Mouse (Mus musculus): ENCODE measurements at regions not wholly inside any gene's neighbourhood (a gene's known extent, or its start where the extent isn't known, plus 50 kb on each side); places are given as distances from the start of the nearest gene placed in this dataset.
A peak's percentile ranks its signal among the peaks of the same experiment; 100 is the strongest.

- H3K4me3 ChIP-seq (ENCODE audit: insufficient read depth in 1 of 2, low read depth in 1 of 2, low read length in 2 of 2, poor library complexity in 1 of 2, severe bottlenecking in 1 of 2): no peak overlapping the region
- no peak overlapping the region for H3K27ac ChIP-seq (ENCODE audit: insufficient read depth, low read depth, low read length, poor library complexity, severe bottlenecking)
- no peaks in the 10 kb centered on the region for H3K4me1 ChIP-seq (ENCODE audit: control insufficient read depth in 2 of 2, insufficient read depth in 2 of 2, low read length in 2 of 2, poor library complexity in 1 of 2)
- H3K9ac ChIP-seq (ENCODE audit: insufficient read depth, low read depth, low read length, poor library complexity, severe bottlenecking): no peak overlapping the region
- DNase-seq (ENCODE audit: low read depth, low spot score): no peak
- TF ChIP-seq ZNF384 (IDR thresholded peaks at IDR 0.05; ENCODE audit: low read depth, low read length): no peak
- TF ChIP-seq CHD2 (IDR thresholded peaks at IDR 0.05; ENCODE audit: low read depth, low read length): no peak
- TF ChIP-seq HCFC1 (IDR thresholded peaks at IDR 0.05; ENCODE audit: borderline replicate concordance, insufficient read depth, low read length): no peak
- in situ Hi-C loops (cut with MboI; ENCODE audit: low sequenced_read_pairs in 2 of 2, unreplicated experiment in 2 of 2): no loop called here
- no peaks in the 10 kb centered on the region for H3K36me3 ChIP-seq (ENCODE audit: control insufficient read depth, insufficient read depth, low read length, poor library complexity, severe bottlenecking)
- no peaks in the 10 kb centered on the region for H3K9me3 ChIP-seq (ENCODE audit: control insufficient read depth, insufficient read depth, low read depth, low read length)
Measured at GRCm38 (mm10) chr8:8536626-8537025, 124.4 kb downstream of the Efnb2 start.

GRCm38 (mm10) chr8:8534787-8535186 is 126.3 kb downstream of the Efnb2 start:
- no peak overlapping the region for H3K4me3 ChIP-seq (ENCODE audit: insufficient read depth in 1 of 2, low read depth in 1 of 2, low read length in 2 of 2, poor library complexity in 1 of 2, severe bottlenecking in 1 of 2)
- no peak overlapping the region for H3K9ac ChIP-seq (ENCODE audit: insufficient read depth, low read depth, low read length, poor library complexity, severe bottlenecking)
- no peaks in the 10 kb centered on the region for H3K9me3 ChIP-seq (ENCODE audit: control insufficient read depth, insufficient read depth, low read depth, low read length)
- no peak for DNase-seq (ENCODE audit: low read depth, low spot score)
- no peak overlapping the region for H3K27ac ChIP-seq (ENCODE audit: insufficient read depth, low read depth, low read length, poor library complexity, severe bottlenecking)
- in situ Hi-C loops (cut with MboI; ENCODE audit: low sequenced_read_pairs in 2 of 2, unreplicated experiment in 2 of 2): no loop called here
- no peaks in the 10 kb centered on the region for H3K4me1 ChIP-seq (ENCODE audit: control insufficient read depth in 2 of 2, insufficient read depth in 2 of 2, low read length in 2 of 2, poor library complexity in 1 of 2)
- no peaks in the 10 kb centered on the region for H3K36me3 ChIP-seq (ENCODE audit: control insufficient read depth, insufficient read depth, low read length, poor library complexity, severe bottlenecking)
- TF ChIP-seq ZNF384 (IDR thresholded peaks at IDR 0.05; ENCODE audit: low read depth, low read length) (no peak), ZC3H11A (IDR thresholded peaks at IDR 0.05; ENCODE audit: borderline replicate concordance, low read depth, low read length) (no peak), MAFK (IDR thresholded peaks at IDR 0.05; ENCODE audit: insufficient read depth, low read depth, low read length) (no peak), CHD2 (IDR thresholded peaks at IDR 0.05; ENCODE audit: low read depth, low read length) (no peak), HCFC1 (IDR thresholded peaks at IDR 0.05; ENCODE audit: borderline replicate concordance, insufficient read depth, low read length) (no peak)

- DNase-seq (ENCODE audit: low read depth, low spot score): no peak
- Histone ChIP-seq H3K4me1 (ENCODE audit: control insufficient read depth in 2 of 2, insufficient read depth in 2 of 2, low read length in 2 of 2, poor library complexity in 1 of 2) (no peaks in the 10 kb centered on the region), H3K9me3 (ENCODE audit: control insufficient read depth, insufficient read depth, low read depth, low read length) (no peaks in the 10 kb centered on the region), H3K36me3 (ENCODE audit: control insufficient read depth, insufficient read depth, low read length, poor library complexity, severe bottlenecking) (no peaks in the 10 kb centered on the region), H3K9ac (ENCODE audit: insufficient read depth, low read depth, low read length, poor library complexity, severe bottlenecking) (no peak overlapping the region), H3K4me3 (ENCODE audit: insufficient read depth in 1 of 2, low read depth in 1 of 2, low read length in 2 of 2, poor library complexity in 1 of 2, severe bottlenecking in 1 of 2) (no peak overlapping the region), H3K27ac (ENCODE audit: insufficient read depth, low read depth, low read length, poor library complexity, severe bottlenecking) (no peak overlapping the region)
- in situ Hi-C loops (cut with MboI; ENCODE audit: low sequenced_read_pairs in 2 of 2, unreplicated experiment in 2 of 2): no loop called here
- TF ChIP-seq ZNF384 (IDR thresholded peaks at IDR 0.05; ENCODE audit: low read depth, low read length) (no peak), MAFK (IDR thresholded peaks at IDR 0.05; ENCODE audit: insufficient read depth, low read depth, low read length) (no peak), HCFC1 (IDR thresholded peaks at IDR 0.05; ENCODE audit: borderline replicate concordance, insufficient read depth, low read length) (no peak), ZC3H11A (IDR thresholded peaks at IDR 0.05; ENCODE audit: borderline replicate concordance, low read depth, low read length) (no peak), CHD2 (IDR thresholded peaks at IDR 0.05; ENCODE audit: low read depth, low read length) (no peak)
Measured at GRCm38 (mm10) chr8:8532907-8533306, 128.1 kb downstream of the Efnb2 start.

DNA sequence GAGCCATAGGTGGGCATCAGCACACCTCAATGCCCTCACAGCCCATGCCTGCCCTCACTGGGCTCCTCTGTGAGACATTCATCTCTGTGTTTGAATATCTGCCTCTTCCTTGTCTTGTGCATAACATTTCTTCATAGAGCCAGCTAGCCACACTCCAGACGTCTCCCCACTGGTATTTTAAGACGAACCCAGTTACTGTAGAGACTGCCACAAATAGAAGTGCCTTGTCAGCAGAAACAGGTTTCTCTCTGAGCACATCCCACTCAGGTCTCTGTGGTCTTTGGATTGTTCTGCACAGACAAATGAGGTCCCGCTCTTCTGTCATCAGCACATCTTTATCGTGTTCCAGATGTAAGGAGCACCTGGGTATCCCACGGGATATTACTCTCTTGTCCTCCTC is 130.5 kb downstream of the Efnb2 start:
- H3K9ac ChIP-seq (ENCODE audit: insufficient read depth, low read depth, low read length, poor library complexity, severe bottlenecking): no peak overlapping the region
- no peaks in the 10 kb centered on the region for H3K4me1 ChIP-seq (ENCODE audit: control insufficient read depth in 2 of 2, insufficient read depth in 2 of 2, low read length in 2 of 2, poor library complexity in 1 of 2)
- H3K36me3 ChIP-seq (ENCODE audit: control insufficient read depth, insufficient read depth, low read length, poor library complexity, severe bottlenecking): no peaks in the 10 kb centered on the region
- H3K9me3 ChIP-seq (ENCODE audit: control insufficient read depth, insufficient read depth, low read depth, low read length): no peaks in the 10 kb centered on the region
- H3K4me3 ChIP-seq (ENCODE audit: insufficient read depth in 1 of 2, low read depth in 1 of 2, low read length in 2 of 2, poor library complexity in 1 of 2, severe bottlenecking in 1 of 2): no peak overlapping the region
- TF ChIP-seq MAFK (IDR thresholded peaks at IDR 0.05; ENCODE audit: insufficient read depth, low read depth, low read length) (peak; percentile 74; the same call in 1 of the 2 replicates), CHD2 (IDR thresholded peaks at IDR 0.05; ENCODE audit: low read depth, low read length) (no peak)
- in situ Hi-C loops (cut with MboI; ENCODE audit: low sequenced_read_pairs in 2 of 2, unreplicated experiment in 2 of 2): no loop called here
- no peak for DNase-seq (ENCODE audit: low read depth, low spot score)
- H3K27ac ChIP-seq (ENCODE audit: insufficient read depth, low read depth, low read length, poor library complexity, severe bottlenecking): no peak overlapping the region

DNA sequence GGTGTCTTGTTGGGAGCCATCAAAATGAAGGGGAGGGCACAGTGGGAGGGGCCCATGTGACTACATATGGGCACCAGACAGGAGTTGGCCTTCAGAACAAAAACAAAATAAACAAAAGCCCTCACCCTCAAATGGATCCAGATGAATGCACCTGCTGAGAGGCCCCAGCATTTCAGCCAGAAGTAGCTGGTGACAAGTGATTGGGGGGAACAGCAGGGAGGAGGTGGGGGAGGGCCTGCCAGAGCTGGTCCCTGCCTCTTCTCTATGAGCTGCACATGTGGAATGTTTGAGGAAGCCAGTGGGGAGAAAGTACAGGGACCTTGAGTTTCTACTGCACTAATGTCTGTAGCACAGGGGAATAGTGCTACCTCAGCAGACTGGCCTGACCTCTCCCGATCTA is 139.5 kb downstream of the Efnb2 start:
- H3K9me3 ChIP-seq (ENCODE audit: control insufficient read depth, insufficient read depth, low read depth, low read length): no peaks in the 10 kb centered on the region
- no peak overlapping the region for H3K27ac ChIP-seq (ENCODE audit: insufficient read depth, low read depth, low read length, poor library complexity, severe bottlenecking)
- TF ChIP-seq HCFC1 (IDR thresholded peaks at IDR 0.05; ENCODE audit: borderline replicate concordance, insufficient read depth, low read length): no peak
- no peak for TF ChIP-seq MAFK (IDR thresholded peaks at IDR 0.05; ENCODE audit: insufficient read depth, low read depth, low read length)
- no peak for TF ChIP-seq CHD2 (IDR thresholded peaks at IDR 0.05; ENCODE audit: low read depth, low read length)
- no peak for TF ChIP-seq ZNF384 (IDR thresholded peaks at IDR 0.05; ENCODE audit: low read depth, low read length)
- no peak for TF ChIP-seq ZC3H11A (IDR thresholded peaks at IDR 0.05; ENCODE audit: borderline replicate concordance, low read depth, low read length)
- H3K36me3 ChIP-seq (ENCODE audit: control insufficient read depth, insufficient read depth, low read length, poor library complexity, severe bottlenecking): no peaks in the 10 kb centered on the region
- in situ Hi-C loops (cut with MboI; ENCODE audit: low sequenced_read_pairs in 2 of 2, unreplicated experiment in 2 of 2): no loop called here
- DNase-seq (ENCODE audit: low read depth, low spot score): no peak
- peaks cover 0 to 4% of the 10 kb centered on the region in 2 experiments; a peak in 1 of 4 replicates for H3K4me1 ChIP-seq (ENCODE audit: control insufficient read depth in 2 of 2, insufficient read depth in 2 of 2, low read length in 2 of 2, poor library complexity in 1 of 2)
- no peak overlapping the region for H3K4me3 ChIP-seq (ENCODE audit: insufficient read depth in 1 of 2, low read depth in 1 of 2, low read length in 2 of 2, poor library complexity in 1 of 2, severe bottlenecking in 1 of 2)
- H3K9ac ChIP-seq (ENCODE audit: insufficient read depth, low read depth, low read length, poor library complexity, severe bottlenecking): no peak overlapping the region

All from ES-E14 (cell line).